In the genomic region with DNA sequence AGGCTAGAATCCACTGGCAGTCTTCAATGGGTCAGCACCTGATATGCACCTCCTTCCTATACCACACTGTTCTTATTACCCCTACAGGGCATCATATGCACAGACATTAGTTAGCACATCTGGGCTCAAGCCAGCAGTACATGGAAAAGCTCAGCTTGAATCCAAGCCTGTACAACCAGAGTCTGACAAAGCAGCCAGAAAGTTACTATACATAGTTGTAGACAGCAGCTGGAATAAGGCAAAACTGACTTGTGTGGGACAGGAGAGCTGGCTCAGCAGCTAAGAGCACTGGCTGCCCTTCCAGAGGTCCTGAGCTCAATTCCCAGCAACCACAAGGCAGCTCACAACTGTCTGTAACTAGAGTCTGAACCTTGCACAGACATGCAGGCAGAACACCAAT, we compare ENCODE assay signal across 28 mouse cellular contexts. TPM values are rescaled to one million over a fixed set of nuclear protein-coding genes. Genes with fewer than 3 reads are reported as not detected.
"Had no signal": no experiment of that assay in that cellular context is flagged by ENCODE, and none has a peak within 500 bp of the region (broad histone marks: within the 10 kb centered on the region; RNA-seq: fewer than 3 reads in every experiment).

No protein-coding gene starts in this region.

- H3K9me3 ChIP-seq: kidney, embryonic 15.5 days; megakaryocyte, embryonic 14.5 days; midbrain, embryonic 10.5 days; midbrain, embryonic 13.5 days; neural tube, embryonic 13.5 days; stomach, embryonic 15.5 days had no signal

- H3K4me3 ChIP-seq: kidney, embryonic 15.5 days; left cerebral cortex, adult 2 months; megakaryocyte, embryonic 14.5 days; midbrain, embryonic 10.5 days; midbrain, embryonic 13.5 days; myocyte; neural tube, embryonic 13.5 days; stomach, embryonic 15.5 days had no signal

- H3K9ac ChIP-seq: kidney, embryonic 15.5 days; liver, embryonic 14.5 days; liver, postnatal 0 days; lung, embryonic 14.5 days; midbrain, embryonic 13.5 days; neural tube, embryonic 13.5 days; stomach, embryonic 15.5 days had no signal

- H3K27me3 ChIP-seq: kidney, embryonic 15.5 days; midbrain, embryonic 13.5 days; neural tube, embryonic 13.5 days; stomach, embryonic 15.5 days had no signal

- ATAC-seq: liver, postnatal 0 days; lung, postnatal 0 days; midbrain, embryonic 13.5 days; midbrain, embryonic 16.5 days had no signal

- H3K4me2 ChIP-seq: kidney, embryonic 15.5 days; liver, embryonic 11.5 days; lung, embryonic 14.5 days; midbrain, embryonic 13.5 days; neural tube, embryonic 13.5 days; stomach, embryonic 15.5 days had no signal

- H3K4me1 ChIP-seq: kidney, embryonic 15.5 days; midbrain, embryonic 10.5 days; midbrain, embryonic 13.5 days; neural tube, embryonic 13.5 days; stomach, embryonic 15.5 days had no signal

- H3K27ac ChIP-seq: kidney, embryonic 15.5 days; left cerebral cortex, adult 2 months; liver, embryonic 14.5 days; macrophage; midbrain, embryonic 10.5 days; midbrain, embryonic 13.5 days; neural tube, embryonic 13.5 days had no signal

- DNase-seq: kidney, adult 11 months; kidney, adult 8-10 months; kidney, postnatal 10 days; kidney, postnatal 36 days; layer of hippocampus, postnatal 36 days; liver, postnatal 0 days; lung, embryonic 14.5 days; retina, postnatal 1 day; right cerebral cortex, postnatal 25 days; spleen, adult 18-20 months; thymus, adult 2 months; thymus, postnatal 25 days had no signal

RNA-seq across cellular contexts. Expression of a gene that starts 36.6 kb away (rescaled TPM):
- total RNA-seq: layer of hippocampus, adult 8-10 months; layer of hippocampus, postnatal 36 days; monocyte, adult 5-6 weeks; neutrophil, adult 5-6 weeks had no signal
- polyA plus RNA-seq: macrophage; midbrain, embryonic 10.5 days; midbrain, embryonic 13.5 days; midbrain, embryonic 16.5 days; myocyte; neural tube, embryonic 13.5 days had no signal
